Mouse (Mus musculus) thymus, adult 2 months (tissue): ENCODE data around the gene Tuba1b.

Source experiments
- CTCF ChIP-seq: fragments of 200-500 bp; IDR thresholded peaks from 2 replicates; pipeline ENCODE4 v1.5.1; 2012; ENCODE audit warnings: mild to moderate bottlenecking, control low read depth, low read length, moderate library complexity, borderline replicate concordance; ENCODE audit not compliant: control insufficient read depth, poor library complexity, insufficient read depth; ENCODE audit errors: extremely low read depth
- POLR2A ChIP-seq: fragments of 200-500 bp; IDR thresholded peaks from 2 replicates; pipeline ENCODE4 v1.6.1; 2012; ENCODE audit warnings: mild to moderate bottlenecking, low read length, control low read depth, moderate library complexity; ENCODE audit not compliant: control insufficient read depth, poor library complexity, insufficient read depth; ENCODE audit errors: extremely low read depth

- TF ChIP-seq CTCF (no peak), POLR2A (no peak)
These were observed 21.0 kb upstream of the Tuba1b start for GRCm38 (mm10) chr15:98955324-98955723.
